Mouse (Mus musculus): ENCODE data around the gene Cecr2.
"Not testable (repeated sequence)": the region's sequence is repeated elsewhere in the genome, so short reads cannot be mapped to it uniquely, and the experiment has no call there.

The Cecr2 gene

DNA sequence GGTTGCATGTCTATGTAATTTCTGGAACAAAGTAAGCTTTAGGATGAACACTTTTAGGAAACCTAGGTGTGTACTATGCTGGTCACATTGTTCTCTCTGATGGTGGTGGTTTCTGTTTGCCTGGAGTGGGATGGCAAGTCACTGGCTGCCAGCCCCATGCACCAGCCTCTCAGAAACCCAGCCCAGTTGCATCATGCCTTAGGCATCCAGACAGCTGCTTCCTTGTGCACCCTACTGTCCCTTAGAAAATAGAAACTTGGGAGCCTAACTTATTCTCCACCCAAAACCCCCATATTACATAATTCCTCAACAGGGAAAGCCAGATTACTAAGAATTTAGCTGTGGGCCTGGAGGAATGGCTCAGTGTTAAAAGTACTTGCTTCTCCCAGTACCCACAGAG is 105.9 kb downstream of the Cecr2 start:
- no peak for ATAC-seq (ENCODE audit: low TSS enrichment)

DNA sequence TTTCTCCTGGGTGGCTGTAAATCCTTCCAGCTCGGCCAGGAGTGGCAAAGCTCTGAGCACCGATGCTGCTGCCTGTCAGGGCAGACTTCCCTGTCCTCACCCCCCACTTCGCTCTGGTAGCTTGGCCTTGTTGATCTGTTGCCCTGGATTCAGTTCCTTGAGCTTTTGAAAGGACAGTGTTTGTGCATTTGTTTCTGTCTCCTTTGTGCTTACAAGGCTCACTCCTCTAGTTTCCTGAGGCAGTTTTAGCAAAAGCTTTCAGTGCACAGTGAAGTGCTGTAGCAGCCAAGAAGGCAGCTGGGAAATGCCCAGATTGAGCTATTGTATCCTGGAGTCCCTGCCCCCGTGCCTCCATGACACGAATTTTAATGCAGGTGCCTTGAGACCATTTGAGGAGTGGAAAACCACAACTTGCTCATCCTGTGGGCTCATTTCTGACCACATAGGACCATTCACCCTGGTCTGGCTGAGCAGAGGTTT is 107.0 kb downstream of the Cecr2 start, which contains the start of gene Slc25a18:
Gene Slc25a18, plus strand, starts transcription at position 430 of the 480 bp plus-strand sequence.
- ATAC-seq (ENCODE audit: low TSS enrichment): peak; percentile 78

DNA sequence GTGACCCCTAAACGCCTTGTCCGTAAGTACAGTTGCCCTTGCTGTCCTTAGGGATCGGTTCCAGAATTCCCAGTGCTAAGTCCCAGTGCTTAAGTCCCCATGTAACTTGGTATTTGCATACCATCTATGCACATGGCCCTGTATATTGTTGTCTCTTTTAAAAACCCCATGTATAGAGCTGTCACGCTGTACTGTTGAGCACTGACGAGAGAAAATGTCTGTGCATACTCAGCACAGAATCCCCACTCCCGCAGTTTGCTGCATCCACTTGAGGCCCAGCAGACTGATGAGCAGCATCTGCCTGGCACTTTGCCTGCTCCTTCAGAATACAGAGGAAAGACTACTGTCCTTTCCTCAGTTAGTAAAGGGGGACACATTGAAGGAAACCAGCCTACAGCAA is 107.6 kb downstream of the Cecr2 start:
- no peak for ATAC-seq (ENCODE audit: low TSS enrichment)

DNA sequence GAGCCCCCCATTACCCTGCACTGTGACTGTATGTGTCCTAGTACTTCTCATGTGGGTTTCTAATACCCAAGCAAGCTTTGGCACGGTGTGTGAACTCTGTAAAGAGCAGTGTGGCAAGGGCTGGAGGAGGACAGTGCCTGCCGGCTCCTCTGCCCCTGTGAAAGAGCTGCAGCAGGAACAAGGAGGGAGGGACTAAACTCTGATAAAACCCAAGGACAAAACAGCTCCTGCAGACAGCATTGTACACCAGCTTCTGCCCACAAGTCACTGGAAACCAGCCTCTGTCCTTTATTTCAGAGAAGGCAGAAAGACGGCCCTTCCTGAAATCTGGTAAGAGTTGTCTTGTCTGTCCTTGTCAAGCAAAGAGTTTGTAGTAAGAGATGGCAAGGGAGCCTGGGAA is 110.1 kb downstream of the Cecr2 start:
- no peak for ATAC-seq (ENCODE audit: low TSS enrichment)

DNA sequence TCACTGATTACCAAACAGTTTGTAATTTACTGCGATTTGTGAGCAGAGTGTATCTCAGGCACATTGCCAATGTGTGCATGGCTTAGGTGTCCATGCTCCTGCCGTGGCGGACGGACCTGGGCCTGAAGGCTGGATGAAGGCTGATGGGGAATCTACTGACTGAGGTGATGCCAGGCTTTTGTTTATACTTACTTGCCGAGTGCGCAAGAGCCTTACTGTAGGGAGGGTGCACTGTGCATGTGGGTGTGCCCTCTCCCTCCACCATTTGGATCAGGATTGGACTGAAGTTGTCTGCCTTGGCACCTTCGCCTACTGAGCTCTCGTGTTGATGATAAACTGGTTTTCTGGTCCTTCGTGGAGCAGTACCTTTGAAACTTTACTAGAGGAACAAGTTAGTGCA is 111.4 kb downstream of the Cecr2 start:
- ATAC-seq (ENCODE audit: low TSS enrichment): no peak

DNA sequence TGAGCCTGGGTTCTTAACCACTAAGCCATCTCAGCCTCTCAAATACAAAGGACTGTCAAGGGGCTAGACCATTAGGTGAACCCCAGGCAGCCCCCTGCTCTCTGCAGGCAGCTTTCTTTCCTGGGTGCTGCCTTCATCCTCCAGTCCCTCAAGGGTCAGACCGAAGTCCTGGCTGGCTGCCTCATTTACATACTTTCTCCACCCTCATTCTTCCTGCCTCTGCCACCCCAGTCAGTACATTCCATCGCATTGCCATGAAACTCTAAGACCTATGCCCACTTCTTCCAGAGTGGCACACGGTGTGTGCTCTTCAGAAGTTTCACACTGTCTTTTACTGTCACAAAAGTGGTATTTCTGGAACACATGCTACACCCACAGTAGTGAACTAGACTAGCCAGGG is 112.1 kb downstream of the Cecr2 start:
- ATAC-seq (ENCODE audit: low TSS enrichment): no peak

DNA sequence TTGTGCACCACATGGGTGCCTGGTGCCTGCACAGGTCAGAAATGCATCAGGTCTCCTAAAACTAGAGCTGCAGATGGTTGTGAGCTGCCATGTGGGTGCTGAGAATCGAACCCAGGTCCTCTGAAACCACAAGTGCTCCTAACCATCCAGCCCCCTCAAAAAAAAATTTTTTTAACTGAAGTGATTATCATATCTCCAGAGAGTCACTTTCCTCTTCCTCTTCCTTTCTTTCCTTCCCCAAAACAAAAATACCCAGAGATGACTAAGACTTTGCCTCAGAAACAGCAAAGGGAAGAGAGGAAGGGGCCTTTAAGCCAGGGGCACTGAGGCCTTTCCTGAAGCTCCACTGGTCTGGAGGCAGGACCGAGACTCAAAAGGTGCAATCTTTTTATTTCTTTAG is 116.8 kb downstream of the Cecr2 start:
- ATAC-seq (ENCODE audit: low TSS enrichment): no peak

DNA sequence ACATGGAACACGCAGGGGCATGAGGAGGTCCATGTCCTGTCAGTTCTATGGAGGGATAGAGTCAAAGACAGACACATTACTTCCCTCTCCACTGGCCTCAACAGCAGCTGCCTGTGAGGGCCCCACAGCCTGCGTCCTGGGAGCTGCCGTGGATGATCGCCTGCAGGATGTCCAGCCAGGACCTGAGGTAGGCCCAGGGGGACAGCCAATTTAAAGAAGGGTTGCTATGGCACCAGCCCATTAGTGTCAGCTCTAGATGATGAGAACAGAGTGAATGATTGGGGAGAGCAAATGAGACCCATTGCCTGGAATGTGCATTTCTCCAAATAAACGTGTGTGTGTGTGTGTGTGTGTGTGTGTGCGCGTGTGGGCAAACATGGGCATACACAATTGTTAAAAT is 118.2 kb downstream of the Cecr2 start:
- ATAC-seq (ENCODE audit: low TSS enrichment): no peak

DNA sequence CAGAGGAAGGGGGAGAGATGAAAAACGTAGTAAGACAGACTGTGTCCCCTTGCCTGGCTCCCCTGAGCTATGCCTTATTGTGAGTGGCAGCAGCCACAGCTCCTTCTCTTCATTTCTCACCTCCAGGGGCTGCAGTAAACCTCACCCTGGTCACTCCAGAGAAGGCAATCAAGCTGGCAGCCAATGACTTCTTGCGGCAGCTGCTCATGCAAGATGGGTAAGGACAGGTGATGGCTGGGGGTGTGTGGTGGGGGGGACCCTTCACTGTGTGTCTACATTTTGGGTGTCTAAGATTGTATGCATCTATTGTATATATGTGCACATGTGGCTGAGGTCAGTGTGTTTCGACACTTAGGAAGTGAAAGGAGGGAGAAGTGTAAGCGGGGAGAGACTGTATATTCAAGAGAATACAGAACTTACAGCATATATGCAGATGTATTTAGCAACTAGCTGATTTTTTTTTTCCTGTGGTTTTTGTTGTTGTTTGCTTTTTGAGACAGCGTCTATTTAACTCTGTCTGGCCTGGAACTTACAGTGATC is 122.0 kb downstream of the Cecr2 start:
- ATAC-seq (ENCODE audit: low TSS enrichment): no peak

DNA sequence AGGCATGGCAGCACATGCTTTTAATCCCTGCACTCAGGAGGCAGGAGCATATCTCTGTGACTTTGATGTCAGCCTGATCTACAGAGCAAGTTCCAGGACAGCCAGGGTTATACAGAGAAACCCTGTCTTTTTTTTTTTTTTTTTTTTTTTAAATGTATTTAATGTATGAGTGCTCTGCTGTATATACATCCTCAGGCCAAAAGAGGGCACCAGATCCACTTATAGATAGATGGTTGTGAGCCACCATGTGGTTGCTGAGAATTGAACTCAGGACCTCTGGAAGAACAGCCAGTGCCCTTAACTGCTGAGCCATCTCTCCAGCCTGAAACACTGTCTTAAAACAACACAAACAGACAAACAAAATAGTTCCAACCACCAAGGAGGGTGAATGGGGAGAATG is 122.7 kb downstream of the Cecr2 start:
- no peak for ATAC-seq (ENCODE audit: low TSS enrichment)

DNA sequence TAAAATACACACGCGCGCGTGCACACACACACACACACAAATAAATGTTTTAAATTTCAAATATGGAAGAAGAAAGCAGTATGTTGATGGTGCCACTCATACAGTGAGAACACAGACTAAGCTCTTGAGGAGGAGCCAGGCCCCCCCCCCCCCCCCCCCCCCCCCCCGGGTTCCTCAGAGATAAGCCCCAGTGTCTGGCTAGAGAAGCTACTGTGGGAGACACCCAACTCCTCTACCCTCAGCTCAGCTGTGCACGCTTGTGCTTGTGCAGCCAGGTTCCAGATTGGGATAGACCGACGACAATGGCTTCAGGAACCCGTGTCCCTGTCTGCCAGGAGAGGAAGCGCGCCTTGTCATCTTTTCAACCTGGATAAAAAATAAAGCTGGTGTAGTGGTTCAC is 124.0 kb downstream of the Cecr2 start:
- no peak for ATAC-seq (ENCODE audit: low TSS enrichment)

DNA sequence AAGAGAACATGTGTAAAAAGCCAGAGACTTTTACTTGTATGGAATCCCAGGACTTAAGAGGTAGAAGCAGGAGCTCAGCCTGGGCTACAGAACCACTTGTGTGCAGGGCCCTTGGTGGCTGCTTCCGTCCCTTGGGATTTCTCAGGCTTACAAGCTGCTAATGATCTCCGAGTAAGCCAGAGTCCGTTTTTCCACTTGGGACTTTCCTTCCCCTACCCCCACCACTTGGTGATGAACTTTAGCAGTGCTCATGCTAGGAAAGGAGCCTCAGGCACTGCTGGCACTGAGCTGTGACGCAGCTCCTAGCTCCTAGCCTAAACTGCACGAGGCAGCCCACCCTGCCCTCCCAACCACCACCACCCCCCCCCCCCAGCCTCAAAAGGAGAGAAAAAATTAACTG is 124.5 kb downstream of the Cecr2 start:
- no peak for ATAC-seq (ENCODE audit: low TSS enrichment)

DNA sequence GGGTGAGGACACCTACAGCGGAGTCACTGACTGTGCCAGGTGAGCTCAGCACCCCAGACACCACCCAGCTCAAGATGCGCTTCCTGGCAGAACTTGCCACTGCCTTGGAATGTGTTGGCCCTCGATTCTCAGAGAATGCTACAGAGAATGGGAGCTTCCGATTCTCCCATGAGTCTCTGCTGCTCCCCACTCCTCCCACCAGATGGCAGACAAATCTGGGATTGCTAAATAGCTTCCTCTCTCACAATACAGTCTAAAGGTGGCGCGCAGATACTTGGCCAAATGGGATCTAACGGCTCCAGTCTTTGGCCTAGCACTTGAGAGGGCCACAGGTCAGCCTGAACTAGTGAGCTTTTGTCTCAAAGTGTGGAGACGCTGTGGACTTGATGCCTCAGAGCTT is 126.8 kb downstream of the Cecr2 start:
- peak; percentile 75 for ATAC-seq (ENCODE audit: low TSS enrichment)

DNA sequence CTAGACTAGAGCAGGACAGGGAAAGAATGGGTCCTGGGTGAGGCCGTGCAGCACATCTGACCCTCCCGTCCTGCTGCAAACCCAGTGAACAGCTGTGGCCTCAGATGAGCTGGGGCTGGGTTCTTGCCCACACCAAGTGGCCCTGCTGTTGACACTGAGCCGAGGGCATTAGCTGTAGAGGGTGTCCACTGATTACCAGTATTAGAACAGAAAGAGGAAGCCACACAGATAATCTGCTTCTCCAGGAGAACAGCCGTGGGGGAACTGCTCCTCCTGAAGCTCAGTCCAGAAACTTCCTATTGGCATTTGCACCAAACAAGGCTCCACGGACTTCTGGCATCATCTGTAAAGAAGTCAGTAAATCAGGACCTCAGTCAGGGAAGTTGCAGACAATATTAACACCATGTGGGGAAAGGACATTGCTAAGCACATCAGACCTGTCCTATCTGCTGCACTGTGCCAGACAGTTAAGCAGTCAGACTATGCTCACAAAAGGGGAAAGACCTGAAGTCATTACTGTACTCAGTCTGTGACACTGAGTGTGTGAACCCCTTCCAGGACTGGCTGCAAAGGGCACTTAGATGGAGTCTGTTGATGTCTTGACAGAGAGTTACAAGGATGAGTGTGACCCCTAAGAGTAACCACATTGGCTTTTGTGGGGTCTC is 129.4 kb downstream of the Cecr2 start:
- ATAC-seq (ENCODE audit: low TSS enrichment): no peak

DNA sequence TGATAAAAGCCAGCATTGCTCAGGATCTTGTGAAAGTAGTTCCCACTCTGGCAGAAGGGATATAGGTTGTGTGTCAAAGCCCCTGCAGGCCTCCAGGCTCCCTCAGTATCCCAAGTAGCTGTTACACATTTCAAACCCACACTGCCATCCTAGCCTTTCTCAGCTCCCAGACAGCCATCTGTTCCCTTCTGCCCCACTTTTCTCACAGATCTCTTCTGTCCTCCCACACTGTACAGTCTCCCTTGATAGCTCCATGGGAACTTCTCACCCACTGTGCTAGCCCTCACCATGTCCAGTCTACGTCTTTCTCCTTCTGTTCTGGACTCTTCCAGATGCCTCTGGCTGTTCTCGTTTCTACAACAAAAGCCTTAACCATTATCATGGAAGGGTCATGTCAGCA is 129.9 kb downstream of the Cecr2 start:
- ATAC-seq (ENCODE audit: low TSS enrichment): peak; percentile 72

DNA sequence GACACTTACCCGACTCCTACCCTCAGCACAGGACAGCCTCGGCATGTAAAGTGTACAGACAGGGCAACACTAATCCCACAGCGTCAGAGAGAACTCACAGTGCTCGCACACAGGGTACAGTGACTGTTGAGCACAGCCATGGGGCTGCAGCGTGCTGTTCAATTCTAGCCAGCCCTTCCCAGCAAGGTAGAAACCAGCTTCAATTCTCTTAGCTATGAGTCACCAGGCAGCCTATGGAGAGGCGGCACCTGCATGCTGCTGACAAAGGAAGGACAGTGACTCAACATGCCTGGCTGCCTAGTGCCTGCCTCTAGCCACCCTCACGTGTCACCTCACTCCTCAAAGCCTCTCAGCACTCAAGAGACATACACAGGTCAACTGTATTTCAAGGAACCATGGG is 131.8 kb downstream of the Cecr2 start:
- peak; percentile 64 for ATAC-seq (ENCODE audit: low TSS enrichment)

DNA sequence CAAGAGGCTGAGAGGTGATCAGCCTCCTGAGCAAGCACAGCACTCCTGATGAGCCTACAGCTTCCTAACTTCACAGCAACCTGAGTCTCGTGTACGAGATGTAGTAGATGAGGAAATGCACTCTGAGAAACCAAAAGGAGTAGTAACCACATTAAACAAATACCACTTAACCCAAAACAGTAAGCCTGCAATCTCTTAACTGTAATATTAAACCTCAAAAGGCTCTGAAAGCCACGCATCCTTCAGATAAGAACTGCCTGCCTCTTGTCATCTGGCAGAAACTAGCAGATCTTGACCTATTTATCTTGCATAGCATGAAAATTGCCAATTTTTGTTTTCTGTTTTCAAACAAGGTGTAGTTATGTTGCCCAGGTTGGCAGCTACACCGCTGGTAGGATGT is 132.7 kb downstream of the Cecr2 start:
- no peak for ATAC-seq (ENCODE audit: low TSS enrichment)

DNA sequence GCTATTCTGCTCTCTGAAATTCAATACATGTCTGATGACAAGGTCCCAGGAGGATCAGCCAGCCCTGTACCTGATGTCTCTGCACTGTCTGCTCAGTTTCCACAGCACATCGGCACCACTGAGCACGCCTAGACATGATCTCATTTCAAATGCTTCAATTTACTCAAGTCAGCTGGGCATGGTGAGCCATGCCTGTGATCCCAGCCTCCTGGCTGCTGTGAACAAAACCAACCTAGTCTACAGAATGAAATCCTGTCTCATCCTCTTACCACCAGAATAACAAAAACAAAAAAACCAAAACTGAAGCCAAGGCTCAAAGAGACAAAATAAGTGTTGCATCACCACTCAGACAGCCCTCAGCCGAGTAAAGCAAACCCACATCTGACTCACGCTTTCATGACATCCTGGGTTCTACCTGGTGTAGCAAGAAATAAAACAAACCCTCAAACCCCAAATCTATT is 133.4 kb downstream of the Cecr2 start:
- ATAC-seq (ENCODE audit: low TSS enrichment): peak; percentile 50

DNA sequence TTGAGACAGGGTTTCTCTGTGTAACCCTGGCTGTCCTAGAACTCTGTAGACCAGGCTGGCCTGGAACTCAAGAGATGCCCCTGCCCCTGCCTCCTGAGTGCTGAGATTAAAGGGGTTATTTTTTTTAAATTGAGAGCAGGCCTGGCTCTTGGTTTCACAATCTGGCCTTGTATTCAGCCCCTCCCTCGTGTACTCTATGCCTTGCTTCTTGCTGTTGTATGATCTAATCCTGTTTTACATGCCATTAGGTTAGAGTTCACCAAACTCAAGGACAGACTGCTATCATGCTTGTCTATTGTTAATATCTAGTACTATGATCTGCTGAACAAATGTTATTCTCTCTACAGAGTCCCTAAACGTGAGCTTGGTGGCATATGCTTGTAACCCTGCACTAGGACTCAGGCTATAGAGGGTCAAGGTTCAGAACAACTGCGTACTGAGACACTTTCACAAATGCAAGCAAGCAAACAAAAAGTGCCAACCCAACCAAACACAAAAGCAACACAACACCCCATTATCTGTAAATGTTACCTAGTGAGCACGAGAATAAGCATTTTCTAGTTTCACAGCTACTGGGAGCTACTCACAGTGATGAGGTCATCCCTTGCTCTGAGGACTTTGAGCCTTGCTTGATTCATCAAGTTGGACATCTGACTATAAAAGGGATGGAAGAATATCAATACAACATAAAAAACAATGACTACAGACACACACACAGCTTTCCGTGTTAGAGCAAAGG is 141.0 kb downstream of the Cecr2 start:
- no peak for ATAC-seq (ENCODE audit: low TSS enrichment)

DNA sequence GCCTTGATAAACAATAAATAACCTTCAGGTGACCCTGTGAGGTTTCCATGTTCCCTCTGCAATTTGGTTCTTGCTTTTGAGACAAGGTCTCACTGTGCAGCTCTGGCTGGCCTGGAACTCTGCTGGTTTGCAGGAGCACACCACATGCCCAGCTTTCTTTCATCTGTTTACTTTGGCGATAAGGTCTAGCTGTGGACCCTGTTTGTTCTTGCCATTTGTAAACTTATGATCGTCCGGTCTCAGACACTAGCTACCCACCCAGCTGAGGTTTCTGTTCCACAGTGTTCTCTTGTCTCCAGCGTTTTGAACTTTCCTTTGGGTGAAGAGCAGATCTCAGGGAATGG is 141.5 kb downstream of the Cecr2 start:
- ATAC-seq (ENCODE audit: low TSS enrichment): no peak

DNA sequence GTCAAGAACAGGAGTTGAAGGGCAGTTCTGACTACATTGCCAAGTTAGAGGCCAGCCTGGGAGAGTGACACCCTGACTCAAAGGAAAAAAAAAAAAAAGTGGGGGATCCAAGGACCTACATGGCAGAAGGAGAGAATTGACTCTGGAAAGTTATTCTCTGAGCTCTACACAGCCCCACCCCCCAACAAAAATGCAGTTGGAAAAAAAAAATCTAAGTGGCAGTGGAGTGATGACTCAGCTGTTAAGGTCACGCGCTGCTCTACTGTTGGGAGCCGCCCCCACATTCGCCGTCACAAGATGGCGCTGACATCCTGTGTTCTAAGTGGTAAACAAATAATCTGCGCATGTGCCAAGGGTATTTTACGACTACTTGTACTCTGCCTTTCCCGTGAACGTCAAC is 145.8 kb downstream of the Cecr2 start:
- not testable (repeated sequence) for ATAC-seq (ENCODE audit: low TSS enrichment)

DNA sequence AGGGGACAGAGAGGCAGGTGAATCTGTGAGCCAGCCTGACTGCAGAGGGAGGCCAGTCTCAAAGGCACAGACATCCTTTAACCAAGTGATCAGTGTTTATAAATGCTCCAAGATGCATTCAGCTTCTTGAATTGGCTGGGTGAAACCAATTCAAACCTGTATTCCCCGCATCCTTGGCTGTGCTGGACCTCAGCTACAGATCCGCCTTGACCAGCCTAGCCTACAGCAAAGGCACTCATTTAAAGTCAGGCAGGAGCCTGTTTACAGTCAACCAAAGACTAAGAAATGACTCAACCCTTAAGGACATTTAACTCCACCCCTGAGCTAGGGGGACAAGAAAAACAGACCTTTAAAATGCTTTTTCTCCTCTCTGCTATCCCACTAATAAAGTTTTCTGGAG is 153.1 kb downstream of the Cecr2 start:
- ATAC-seq (ENCODE audit: low TSS enrichment): no peak

DNA sequence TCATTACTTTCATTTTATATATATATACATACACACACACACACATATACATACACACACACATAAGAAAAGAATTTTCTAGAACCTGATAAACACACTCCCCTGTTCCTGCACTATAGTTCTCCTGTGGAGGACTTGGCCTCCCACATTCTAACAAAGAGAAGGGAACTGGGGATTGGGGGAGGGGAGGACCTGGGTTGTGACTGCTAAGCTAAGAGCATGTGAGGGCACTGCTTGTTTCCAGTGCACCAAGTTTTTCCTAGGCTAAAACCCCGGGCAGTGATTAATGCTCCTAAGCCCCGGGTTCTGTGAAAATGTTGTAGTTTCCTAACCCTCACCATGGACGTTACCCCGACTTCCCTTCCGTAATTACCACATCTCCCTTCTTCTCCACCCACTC is 154.0 kb downstream of the Cecr2 start:
- ATAC-seq (ENCODE audit: low TSS enrichment): no peak

Measured in frontal cortex, adult (tissue).